Mouse (Mus musculus): ENCODE measurements at regions not wholly inside any gene's neighbourhood (a gene's known extent, or its start where the extent isn't known, plus 50 kb on each side); places are given as distances from the start of the nearest gene placed in this dataset.
"Not testable (repeated sequence)": the region's sequence is repeated elsewhere in the genome, so short reads cannot be mapped to it uniquely, and the experiment has no call there.

GRCm38 (mm10) chr11:93696982-93697541 is 188.5 kb downstream of the Utp18 start:
- Histone ChIP-seq H3K4me2 (replicated peaks) (no peak overlapping the region), H3K4me3 (replicated peaks) (no peak overlapping the region), H3K9me3 (no peaks in the 10 kb centered on the region), H3K4me1 (replicated peaks) (no peaks in the 10 kb centered on the region), H3K36me3 (no peaks in the 10 kb centered on the region), H3K9ac (replicated peaks) (no peak overlapping the region), H3K27me3 (no peaks in the 10 kb centered on the region), H3K27ac (no peak overlapping the region)
- 91% methylated on average over 8 of the region's 8 CpGs for WGBS
- no peak for ATAC-seq

- Histone ChIP-seq H3K4me1 (replicated peaks) (no peaks in the 10 kb centered on the region), H3K9me3 (no peaks in the 10 kb centered on the region), H3K9ac (replicated peaks) (no peak overlapping the region), H3K27ac (no peak overlapping the region), H3K4me3 (replicated peaks) (no peak overlapping the region), H3K4me2 (replicated peaks) (no peak overlapping the region), H3K27me3 (no peaks in the 10 kb centered on the region), H3K36me3 (no peaks in the 10 kb centered on the region)
- 86% methylated on average over 12 of the region's 12 CpGs for WGBS
- ATAC-seq: no peak
Measured at GRCm38 (mm10) chr11:93696096-93696890, 189.3 kb downstream of the Utp18 start.

GRCm38 (mm10) chr11:93683691-93684090 is 201.9 kb downstream of the Utp18 start:
- Histone ChIP-seq H3K4me1 (replicated peaks) (no peaks in the 10 kb centered on the region), H3K27me3 (no peaks in the 10 kb centered on the region), H3K9me3 (no peaks in the 10 kb centered on the region), H3K36me3 (no peaks in the 10 kb centered on the region), H3K27ac (no peak overlapping the region), H3K9ac (replicated peaks) (no peak overlapping the region), H3K4me2 (replicated peaks) (no peak overlapping the region), H3K4me3 (replicated peaks) (no peak overlapping the region)
- no peak for ATAC-seq
- 82% methylated on average over 5 of the region's 5 CpGs for WGBS

GRCm38 (mm10) chr11:93676299-93676698 is 209.3 kb downstream of the Utp18 start:
- ATAC-seq: no peak
- no peak overlapping the region for H3K4me3 ChIP-seq (replicated peaks)
- no peaks in the 10 kb centered on the region for H3K9me3 ChIP-seq
- no peaks in the 10 kb centered on the region for H3K36me3 ChIP-seq
- 79% methylated on average over 5 of the region's 5 CpGs for WGBS
- no peaks in the 10 kb centered on the region for H3K4me1 ChIP-seq (replicated peaks)
- no peak overlapping the region for H3K4me2 ChIP-seq (replicated peaks)
- no peaks in the 10 kb centered on the region for H3K27me3 ChIP-seq
- no peak overlapping the region for H3K9ac ChIP-seq (replicated peaks)
- H3K27ac ChIP-seq: no peak overlapping the region

GRCm38 (mm10) chr11:93672025-93672424 is 213.5 kb downstream of the Utp18 start:
- Histone ChIP-seq H3K4me3 (replicated peaks) (no peak overlapping the region), H3K9me3 (no peaks in the 10 kb centered on the region), H3K4me2 (replicated peaks) (no peak overlapping the region), H3K4me1 (replicated peaks) (no peaks in the 10 kb centered on the region), H3K27me3 (no peaks in the 10 kb centered on the region), H3K27ac (no peak overlapping the region), H3K9ac (replicated peaks) (no peak overlapping the region), H3K36me3 (no peaks in the 10 kb centered on the region)
- WGBS: 89% methylated on average over 3 of the region's 3 CpGs
- no peak for ATAC-seq

GRCm38 (mm10) chr11:93661657-93662056 is 223.9 kb downstream of the Utp18 start:
- Histone ChIP-seq H3K9ac (replicated peaks) (no peak overlapping the region), H3K36me3 (no peaks in the 10 kb centered on the region), H3K4me1 (replicated peaks) (no peaks in the 10 kb centered on the region), H3K9me3 (no peaks in the 10 kb centered on the region), H3K27me3 (no peaks in the 10 kb centered on the region), H3K4me2 (replicated peaks) (no peak overlapping the region), H3K4me3 (replicated peaks) (no peak overlapping the region), H3K27ac (no peak overlapping the region)
- ATAC-seq: no peak
- WGBS: 38% methylated on average over 2 of the region's 2 CpGs

GRCm38 (mm10) chr11:93660379-93660778 is 225.2 kb downstream of the Utp18 start:
- no peak overlapping the region for H3K4me2 ChIP-seq (replicated peaks)
- H3K4me1 ChIP-seq (replicated peaks): no peaks in the 10 kb centered on the region
- no peak for ATAC-seq
- no peaks in the 10 kb centered on the region for H3K27me3 ChIP-seq
- H3K4me3 ChIP-seq (replicated peaks): no peak overlapping the region
- no peaks in the 10 kb centered on the region for H3K9me3 ChIP-seq
- H3K36me3 ChIP-seq: no peaks in the 10 kb centered on the region
- WGBS: 91% methylated on average over 7 of the region's 7 CpGs
- H3K27ac ChIP-seq: no peak overlapping the region
- no peak overlapping the region for H3K9ac ChIP-seq (replicated peaks)

- no peak for ATAC-seq
- H3K9me3 ChIP-seq: no peaks in the 10 kb centered on the region
- H3K4me1 ChIP-seq (replicated peaks): 0 out of 2 replicates have a peak, but pooled peaks cover under 1% of the 10 kb centered on the region
- H3K27me3 ChIP-seq: no peaks in the 10 kb centered on the region
- no peak overlapping the region for H3K4me2 ChIP-seq (replicated peaks)
- H3K4me3 ChIP-seq (replicated peaks): no peak overlapping the region
- no peak overlapping the region for H3K9ac ChIP-seq (replicated peaks)
- H3K27ac ChIP-seq: no peak overlapping the region
- 60% methylated on average over 8 of the region's 8 CpGs for WGBS
- no peaks in the 10 kb centered on the region for H3K36me3 ChIP-seq
Measured at GRCm38 (mm10) chr11:93658719-93659118, 226.8 kb downstream of the Utp18 start.

GRCm38 (mm10) chr11:93655602-93656239 is 229.8 kb downstream of the Utp18 start:
- H3K36me3 ChIP-seq: no peaks in the 10 kb centered on the region
- no peak overlapping the region for H3K4me2 ChIP-seq (replicated peaks)
- no peaks in the 10 kb centered on the region for H3K9me3 ChIP-seq
- no peak overlapping the region for H3K27ac ChIP-seq
- H3K4me1 ChIP-seq (replicated peaks): 0 out of 2 replicates have a peak, but pooled peaks cover 2% of the 10 kb centered on the region
- no peaks in the 10 kb centered on the region for H3K27me3 ChIP-seq
- no peak overlapping the region for H3K9ac ChIP-seq (replicated peaks)
- H3K4me3 ChIP-seq (replicated peaks): no peak overlapping the region
- 79% methylated on average over 9 of the region's 9 CpGs for WGBS
- no peak for ATAC-seq

GRCm38 (mm10) chr11:93653401-93653800 is 232.2 kb downstream of the Utp18 start:
- Histone ChIP-seq H3K9ac (replicated peaks) (no peak overlapping the region), H3K27me3 (no peaks in the 10 kb centered on the region), H3K9me3 (no peaks in the 10 kb centered on the region), H3K27ac (no peak overlapping the region), H3K4me3 (replicated peaks) (no peak overlapping the region), H3K4me1 (replicated peaks) (0 out of 2 replicates have a peak, but pooled peaks cover 2% of the 10 kb centered on the region), H3K4me2 (replicated peaks) (no peak overlapping the region), H3K36me3 (no peaks in the 10 kb centered on the region)
- no peak for ATAC-seq
- 64% methylated on average over 3 of the region's 3 CpGs for WGBS

GRCm38 (mm10) chr11:93651966-93652365 is 233.6 kb downstream of the Utp18 start:
- not testable (repeated sequence) for H3K4me1 ChIP-seq (replicated peaks); H3K4me2 ChIP-seq (replicated peaks); H3K4me3 ChIP-seq (replicated peaks); H3K27ac ChIP-seq; H3K27me3 ChIP-seq; H3K9ac ChIP-seq (replicated peaks); H3K36me3 ChIP-seq; H3K9me3 ChIP-seq; ATAC-seq

Measured in midbrain, embryonic 13.5 days (tissue).